Mouse (Mus musculus): ENCODE data around the gene Casp9.
A peak's percentile ranks its signal among the peaks of the same experiment; 100 is the strongest.

The Casp9 gene

DNA sequence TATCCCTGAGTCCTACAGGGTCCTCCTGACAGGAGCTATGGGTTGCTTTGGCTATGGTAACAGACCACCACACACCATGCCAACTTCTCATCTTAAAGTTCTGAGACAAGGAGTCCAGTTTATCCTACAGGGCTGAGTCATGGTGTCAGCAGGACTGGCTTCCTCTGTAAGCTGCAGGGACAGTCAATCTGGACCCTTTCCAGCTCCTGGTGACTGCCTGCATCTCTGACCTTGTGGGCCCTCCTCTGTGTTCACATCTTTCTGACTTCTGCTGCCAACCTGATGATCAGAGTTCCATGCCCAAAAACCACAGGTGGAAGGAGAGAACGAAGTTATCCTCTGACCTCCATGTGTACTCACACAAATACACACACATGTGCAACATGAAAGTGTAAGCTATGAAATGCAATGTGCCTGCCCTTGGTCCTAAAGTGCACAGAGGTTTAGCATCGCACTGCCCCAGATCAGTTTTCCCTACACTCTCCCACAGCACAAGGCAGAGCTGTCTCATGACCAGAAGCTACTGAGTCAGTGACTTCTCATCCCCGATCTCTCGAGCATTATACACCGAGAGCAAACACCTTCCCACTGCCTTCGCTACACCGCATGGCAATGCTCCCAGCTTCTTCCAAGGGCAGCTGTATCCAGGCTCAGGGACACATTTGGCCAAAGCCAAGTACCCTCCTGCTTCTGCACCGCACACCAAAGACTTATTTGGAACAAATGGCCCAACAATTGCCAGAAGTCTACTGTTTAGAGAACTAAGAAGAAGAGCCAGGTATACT lies 12.0 kb upstream of the Casp9 start:
- peak; percentile 87 for DNase-seq

DNA sequence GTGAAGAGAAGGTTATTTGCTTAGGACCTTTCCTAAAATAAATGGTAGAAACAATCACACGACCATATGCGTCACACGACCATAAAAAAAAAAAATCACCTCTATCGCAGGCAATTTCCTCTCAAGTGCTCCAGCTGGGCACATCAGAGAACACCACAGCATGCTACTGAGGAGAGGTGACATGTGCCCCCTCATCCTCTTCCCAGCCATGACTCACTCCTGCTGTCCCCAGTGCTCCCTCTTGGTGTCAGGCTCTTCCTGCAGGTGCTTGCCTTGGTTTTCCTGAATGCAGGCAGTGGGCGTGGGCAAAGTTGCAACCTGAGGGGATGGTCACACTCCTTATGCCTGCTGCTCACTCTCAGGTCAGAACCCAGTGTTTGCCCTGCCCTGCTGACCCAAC lies 8.6 kb upstream of the Casp9 start:
- DNase-seq: no peak

DNA sequence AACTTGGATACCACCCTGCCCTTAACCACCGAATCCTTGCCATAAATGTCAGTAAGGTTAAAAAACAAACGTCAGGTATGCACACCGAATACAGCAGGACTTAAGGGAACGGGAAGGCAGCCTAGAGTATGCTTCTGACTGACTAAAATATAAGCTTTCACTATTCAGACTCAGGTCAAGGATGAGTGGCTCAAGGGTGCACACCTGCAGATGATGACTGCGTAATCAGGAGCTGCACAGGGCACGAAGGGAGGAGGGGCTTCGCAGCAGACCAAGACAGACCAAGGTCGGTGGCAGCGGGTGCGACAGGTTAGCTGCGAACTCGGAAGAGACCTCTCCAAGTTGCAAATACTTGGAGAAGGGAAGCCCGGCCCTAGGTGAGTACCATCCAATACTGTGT lies 7.3 kb upstream of the Casp9 start:
- DNase-seq: peak; percentile 58

DNA sequence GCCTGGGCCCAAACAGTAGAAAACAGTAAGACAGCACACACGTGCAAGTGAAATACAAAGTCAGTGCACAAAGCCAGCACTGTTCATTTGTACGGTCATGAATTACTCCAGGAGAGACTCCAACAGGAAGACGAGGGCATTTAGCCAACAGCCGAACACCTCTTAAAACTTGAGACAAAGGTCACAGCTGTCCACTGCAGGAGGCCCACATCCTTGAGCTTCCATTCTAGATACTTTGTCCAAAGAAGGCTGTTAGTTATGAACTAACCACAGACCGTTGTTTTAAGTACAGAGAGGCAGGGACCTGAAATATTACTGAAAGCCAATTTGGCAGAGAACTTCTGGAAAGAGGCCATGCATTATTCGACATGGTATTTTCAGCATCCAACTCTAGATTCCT lies 6.4 kb upstream of the Casp9 start:
- DNase-seq: peak; percentile 70

DNA sequence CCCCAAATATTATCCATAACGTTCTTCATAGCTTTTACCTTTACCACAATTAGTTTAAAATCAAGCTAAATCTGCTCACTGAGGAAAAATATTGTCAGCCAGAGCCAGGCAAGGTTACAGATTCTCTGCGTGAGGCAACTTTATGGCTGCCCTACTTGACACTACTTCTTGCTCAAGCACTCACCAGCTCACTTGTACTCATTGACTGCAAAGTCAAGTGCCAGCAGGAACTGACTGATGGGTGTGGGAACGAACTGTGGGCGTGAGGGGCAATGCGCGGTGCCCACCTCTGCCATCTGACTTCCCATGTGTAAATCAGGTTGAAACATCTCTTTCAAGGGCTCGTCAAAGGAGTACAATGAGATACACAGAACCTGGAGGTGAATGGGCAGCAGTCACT lies 6.0 kb upstream of the Casp9 start:
- DNase-seq: peak; percentile 76

DNA sequence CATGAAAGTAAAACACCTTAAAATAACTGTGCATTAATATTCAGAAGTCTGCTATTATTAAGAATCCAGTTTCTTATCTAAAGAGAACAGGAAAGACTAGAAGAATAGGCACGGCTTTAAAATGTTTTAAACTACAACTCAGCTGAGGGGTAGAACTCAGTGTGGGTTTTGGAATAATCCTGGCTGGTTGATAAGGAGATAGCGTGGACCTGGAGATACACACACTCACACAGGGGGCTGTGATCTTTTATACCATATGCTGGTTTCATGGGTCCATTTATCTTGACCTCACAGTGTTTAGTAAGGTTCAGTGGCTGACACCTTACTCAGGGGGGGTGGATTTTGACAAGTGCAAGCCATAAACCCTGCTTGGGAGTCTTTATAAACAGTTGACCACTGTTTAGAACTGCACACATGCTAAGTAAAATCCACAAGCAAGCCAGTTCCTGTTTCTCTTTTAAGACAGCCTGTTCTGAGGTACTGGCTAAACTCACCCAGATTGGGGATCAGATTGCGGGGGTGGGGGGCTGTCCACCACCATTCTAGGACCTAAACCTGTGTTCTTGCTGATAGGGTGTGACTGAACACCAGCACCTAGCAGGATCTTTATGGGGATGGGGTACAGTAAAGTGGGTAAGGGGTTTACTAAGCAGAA lies 3.7 kb upstream of the Casp9 start:
- DNase-seq: no peak

DNA sequence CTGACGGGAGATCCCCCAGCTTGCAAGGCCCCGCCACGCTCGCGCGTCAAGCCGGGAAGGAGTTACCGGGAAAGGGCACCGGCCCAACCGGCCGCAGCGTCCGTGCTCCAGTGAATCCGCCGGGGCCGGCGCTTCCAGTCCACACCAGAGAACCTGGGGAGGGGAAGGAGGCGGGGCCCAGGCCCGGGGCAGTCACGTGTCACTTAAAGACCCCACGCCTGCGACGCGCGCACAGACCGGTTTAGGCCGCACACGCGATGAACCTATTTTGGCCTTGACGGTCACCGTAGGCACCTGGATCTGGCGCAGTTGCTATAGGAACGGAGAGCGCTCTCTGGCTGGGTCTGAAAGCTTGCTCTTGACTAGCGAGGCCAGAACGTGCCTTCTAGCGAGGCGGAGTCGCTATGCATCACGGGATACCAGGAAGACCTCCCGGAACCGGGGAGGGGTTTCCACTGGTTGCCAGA lies 2.9 kb upstream of the Casp9 start, which contains the start of gene Dnajc16:
TSS of gene Dnajc16 (minus strand) at position 408 of the 467 bp plus-strand sequence.
- peak; percentile 100 for DNase-seq

DNA sequence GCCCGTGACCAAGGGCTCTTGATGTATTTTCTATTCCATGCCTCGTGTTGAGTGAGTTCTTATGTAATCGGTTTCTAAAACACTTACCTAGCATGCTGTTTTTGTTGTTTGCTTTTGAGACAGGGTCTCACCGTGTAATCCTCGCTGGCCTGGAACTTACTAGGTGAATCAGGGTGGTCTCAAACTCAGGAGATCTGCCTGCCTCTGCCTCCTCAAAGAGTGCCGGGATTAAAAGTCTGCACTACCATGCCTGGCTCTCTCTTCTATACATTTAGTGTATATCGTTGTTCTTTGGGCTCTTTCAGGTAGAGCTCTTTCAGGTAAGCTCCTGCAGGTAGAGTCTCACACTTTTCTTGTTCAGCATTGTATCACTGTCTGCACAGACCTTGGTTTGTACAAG lies 1.9 kb upstream of the Casp9 start:
- peak; percentile 92 for DNase-seq

DNA sequence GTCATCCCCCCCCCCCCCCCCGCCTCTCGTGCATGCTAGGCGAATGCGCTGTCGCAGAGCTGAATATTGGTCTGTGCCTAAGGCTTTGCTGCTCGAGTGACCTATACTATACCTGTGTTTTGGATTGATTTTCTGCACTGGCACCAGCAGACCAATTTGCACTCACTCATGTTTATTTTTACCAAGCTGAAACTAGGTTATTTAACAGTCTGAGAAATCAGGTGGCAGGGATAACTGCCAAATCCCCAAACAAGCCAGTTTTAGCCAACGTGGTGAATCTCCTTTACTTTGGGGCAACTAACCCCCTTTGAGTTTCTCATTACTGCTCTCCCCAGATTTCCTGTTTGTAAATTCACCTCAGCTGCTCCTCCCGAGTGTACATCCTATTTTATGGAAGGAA lies 1.5 kb upstream of the Casp9 start:
- no peak for DNase-seq

DNA sequence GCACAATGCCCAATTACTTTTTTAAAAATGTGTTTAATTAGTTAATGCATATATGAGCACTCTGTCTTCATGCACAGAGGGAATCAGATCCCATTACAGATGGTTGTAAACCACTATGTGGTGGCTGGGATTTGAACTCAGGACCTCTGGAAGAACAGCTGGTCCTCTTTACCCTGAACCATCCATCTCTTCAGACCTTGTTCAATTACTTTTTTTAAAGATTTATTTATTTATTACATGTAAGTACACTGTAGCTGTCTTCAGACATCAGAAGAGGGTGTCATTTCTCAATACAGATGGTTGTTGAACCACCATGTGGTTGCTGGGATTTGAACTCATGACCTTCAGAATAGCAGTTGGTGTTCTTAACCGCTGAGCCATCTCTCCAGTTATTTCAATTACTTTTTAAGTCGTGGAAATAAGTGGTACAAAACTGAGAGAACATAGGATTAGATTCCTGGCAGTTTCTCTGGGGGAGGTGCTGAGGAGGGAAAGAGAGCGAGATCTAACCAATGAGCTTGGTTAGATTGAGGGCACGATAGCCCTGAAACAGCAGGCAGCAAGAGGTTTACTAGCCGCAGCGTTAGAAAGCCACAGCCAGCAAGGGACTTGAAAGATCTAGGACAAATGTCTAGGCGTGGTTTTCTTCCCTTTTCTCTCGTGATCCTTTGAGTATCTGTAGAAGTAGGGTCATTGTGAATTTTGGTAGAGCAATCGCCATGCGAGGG lies 694 bp upstream of the Casp9 start:
- no peak for DNase-seq

DNA sequence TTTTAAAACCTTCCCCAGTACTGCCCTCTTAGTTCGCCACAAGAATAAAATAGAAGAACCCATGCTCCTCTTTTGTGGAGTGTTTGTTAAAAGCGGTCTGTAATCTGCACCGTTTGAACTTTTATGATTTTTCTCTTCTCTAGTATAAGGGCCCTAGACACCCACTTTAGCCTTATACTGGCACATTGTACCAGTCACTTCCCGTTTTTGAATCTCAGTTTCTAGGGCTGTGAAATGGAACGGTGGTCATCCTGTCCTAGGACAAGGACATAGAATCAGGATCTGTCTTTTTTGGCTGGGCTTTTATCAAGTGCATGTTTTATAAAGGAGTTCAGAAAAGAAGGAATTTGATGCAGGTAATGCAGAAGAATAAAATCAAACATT lies 732 bp downstream of the Casp9 start:
- no peak for DNase-seq

DNA sequence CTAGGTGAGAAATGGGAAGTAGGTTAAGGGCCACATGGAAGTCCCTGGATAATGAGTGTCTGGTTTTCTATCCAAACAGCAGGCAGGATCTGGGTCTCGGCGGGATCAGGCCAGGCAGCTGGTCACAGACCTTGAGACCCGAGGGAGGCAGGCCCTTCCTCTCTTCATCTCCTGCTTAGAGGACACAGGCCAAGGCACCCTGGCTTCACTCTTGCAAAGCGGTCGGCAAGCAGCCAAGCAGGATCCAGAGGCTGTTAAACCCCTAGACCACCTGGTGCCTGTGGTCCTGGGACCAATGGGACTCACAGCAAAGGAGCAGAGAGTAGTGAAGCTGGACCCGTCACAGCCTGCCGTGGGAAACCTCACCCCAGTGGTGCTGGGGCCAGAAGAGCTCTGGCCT lies 2.9 kb downstream of the Casp9 start:
- peak; percentile 90 for DNase-seq

DNA sequence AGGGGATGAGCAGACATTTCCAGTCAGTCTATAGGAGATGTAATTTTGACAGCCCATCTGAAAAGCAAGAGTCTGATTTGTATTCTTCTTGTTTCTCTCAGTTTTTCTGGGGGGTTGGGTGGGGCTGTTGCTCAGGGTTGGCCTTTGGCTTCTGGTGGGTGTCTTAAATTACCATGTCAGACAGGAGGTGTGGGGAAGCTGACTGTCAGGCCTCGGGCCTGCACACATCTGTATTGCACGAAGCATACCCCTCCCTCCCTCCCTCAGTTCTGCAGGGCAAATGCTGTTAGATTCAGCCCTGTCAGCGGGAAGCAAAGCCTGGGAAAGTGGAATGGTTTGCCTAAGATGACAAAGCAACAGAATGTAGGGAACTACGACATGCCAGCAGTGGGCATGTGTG lies 3.5 kb downstream of the Casp9 start:
- DNase-seq: peak; percentile 91

DNA sequence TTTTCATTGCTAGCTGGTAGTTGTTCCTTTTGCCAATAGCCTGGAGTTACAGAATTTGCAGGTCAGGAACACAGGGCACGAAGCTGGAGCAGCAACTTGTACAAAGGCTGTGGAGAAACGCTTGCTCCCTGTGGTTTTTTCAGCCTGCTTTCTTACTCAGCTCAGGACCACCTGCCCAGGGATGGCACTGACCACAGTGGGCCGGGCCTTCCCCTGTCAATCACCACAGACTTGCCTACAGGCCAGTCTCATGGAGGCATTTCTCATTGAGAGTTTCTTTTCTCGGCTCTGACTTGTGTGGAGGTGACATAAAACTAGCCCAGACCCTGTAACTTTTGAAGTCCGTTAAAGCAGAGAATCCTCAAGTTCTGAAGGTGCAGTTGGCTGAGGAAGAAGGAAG lies 4.1 kb downstream of the Casp9 start:
- DNase-seq: peak; percentile 86

DNA sequence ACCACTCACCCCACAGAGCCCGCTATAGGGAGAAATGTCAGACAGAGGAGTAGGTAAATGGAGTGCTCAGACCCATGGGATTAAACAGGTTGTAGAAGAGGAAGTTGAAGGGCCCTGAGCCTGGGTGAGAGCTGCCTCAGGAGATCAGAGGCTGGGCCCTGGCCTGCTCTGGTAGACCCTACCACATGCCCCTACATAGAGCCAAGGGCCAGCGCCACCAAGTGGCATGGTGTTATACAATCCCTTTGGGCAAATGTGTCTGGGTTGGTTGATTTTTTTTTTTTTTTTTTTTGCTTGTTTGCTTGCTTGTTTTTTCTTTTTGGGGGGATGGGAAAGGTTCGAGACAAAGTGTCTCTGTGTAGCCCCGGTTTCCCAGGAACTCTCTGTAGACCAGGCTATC lies 10.7 kb downstream of the Casp9 start:
- no peak for DNase-seq

DNA sequence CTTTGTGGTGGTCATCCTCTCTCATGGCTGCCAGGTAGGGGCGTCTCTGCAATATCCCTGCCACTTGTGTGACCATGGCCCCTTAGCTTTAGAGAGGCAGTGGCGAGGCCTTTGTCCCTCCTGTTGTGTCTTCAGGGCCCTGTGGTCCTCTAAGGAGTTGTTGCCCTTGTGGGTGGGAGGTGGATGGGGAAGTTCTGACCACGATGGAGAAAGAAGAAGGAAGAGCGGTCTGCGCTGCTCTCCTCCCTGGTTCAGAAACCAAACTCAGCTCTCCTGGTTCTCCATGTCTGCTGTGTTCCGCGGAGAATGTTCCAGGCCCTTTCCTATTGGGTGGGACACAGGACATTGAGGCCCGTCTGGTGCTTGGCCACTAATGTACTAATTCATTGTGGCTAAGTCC lies 12.5 kb downstream of the Casp9 start:
- DNase-seq: peak; percentile 85

DNA sequence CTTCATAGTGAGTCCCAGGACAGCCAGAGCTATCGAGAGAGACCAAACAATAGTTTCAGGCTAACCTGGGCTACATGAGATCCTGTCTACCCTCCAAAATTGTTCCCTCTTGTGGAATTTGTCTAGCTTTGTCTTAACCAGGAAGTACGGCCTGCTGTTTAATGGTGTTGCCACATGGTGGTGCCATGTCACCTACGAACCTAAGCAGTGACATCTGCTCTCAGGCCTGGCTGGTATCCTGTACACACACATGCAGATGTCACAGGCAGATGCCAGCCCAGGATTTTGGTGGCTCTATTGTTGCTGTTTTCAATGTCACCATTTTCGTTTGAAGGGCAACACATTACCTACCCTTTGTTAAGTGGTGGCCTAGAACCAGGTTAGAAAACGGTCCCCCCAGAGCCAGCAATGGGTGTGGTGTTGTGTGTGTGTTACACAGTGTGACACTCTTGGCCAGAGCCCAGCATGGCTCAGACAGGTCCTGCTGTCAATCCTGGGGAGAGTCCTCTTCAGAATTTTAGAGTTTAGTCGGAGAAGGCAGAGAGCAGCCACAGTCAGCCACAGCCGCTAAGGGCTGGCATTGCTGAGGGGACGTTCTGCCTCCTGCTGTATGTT lies 16.5 kb downstream of the Casp9 start:
- peak; percentile 85 for DNase-seq

DNA sequence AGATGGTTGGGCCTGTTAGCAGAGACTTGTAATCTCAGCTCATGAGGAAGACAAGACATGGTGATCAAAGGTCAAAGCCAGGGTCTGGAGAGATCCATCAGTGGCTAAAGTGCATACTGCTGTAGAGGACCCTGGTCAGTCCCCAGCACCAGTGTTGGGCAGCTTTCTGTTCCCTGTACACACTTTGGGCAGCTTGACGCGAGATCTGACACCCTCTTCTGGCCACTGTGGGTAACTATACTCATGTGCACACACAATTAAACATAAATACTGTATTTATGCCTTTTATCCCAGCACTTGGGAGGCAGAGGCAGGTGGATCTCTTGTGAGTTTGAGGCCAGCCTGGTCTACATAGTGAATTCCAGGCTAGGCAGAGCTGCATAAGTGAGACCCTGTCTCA lies 17.6 kb downstream of the Casp9 start:
- DNase-seq: peak; percentile 74

DNA sequence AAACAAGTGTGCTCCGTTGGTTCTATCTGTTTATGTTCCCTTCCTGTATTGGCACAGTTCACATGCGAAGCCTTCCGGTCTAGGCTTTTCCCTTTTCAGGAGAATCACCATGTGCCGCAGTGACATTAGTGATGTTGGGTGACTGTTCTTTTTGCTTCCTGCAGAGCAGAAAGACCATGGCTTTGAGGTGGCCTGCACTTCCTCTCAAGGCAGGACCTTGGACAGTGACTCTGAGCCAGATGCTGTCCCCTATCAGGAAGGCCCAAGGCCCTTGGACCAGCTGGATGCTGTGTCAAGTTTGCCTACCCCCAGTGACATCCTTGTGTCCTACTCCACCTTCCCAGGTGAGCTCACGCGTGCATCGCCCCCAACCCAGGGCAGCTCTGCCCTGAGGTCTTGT lies 18.0 kb downstream of the Casp9 start:
- DNase-seq: peak; percentile 85

DNA sequence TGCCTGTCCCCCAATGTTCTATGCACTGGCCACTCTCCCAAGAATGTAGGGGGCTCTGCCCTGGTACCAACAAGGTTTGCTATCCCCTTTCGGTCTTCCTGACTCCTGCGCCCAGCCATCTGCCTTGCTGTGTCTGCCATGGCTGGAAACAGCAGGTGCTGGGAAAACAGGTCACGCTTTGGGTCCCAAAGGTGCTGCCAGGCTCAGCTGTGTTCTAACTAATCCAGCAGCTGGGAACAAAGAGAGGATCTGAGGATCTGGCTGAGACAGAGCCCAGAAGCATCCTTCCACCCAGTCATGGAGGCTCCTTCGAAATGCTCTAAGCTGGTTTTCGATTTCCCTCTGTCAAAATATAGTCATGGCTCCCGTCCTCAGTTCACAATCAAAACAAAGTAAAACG lies 22.9 kb downstream of the Casp9 start:
- DNase-seq: peak; percentile 12

DNA sequence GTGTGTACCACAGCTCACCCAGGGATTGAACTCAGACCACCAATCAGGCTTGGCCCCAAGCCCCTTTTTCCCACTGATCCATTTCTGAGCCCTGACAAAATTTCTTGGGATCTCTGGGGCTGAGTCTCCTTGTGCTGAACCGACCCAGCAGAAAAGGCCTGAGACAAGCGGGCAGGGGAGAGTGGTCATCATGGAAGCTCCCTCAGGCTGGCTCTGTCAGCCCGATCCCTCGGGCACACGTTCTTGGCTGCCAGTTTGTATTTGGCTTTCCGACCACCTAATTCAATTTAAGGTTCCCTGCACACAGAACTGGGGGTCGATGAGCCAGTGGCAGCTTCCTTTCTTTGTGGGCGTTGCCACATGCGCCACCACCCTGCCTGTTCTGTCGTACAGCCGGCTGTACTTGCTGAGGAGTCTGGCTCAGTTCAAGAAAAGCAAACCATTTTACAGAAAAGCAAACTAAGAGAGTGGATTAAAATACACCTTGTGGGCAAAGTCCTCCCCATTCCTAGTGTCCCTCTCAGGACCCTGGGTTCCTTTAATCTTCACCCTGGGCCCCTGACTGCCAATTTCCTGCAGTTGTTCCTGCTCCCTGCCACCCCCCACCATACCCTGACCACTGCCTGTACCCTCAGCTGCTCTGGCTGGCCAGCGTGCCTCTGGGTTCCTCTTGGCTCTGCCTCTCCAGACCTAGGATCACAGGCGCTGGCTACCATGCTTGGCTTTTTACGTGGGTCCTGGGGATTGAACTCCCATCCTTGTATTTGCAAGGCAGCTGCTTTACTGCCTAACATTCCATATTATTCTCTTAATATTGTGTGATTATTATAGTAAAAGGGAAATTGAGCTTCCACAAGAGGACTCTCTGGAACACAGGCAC lies 23.6 kb downstream of the Casp9 start:
- peak; percentile 78 for DNase-seq

DNA sequence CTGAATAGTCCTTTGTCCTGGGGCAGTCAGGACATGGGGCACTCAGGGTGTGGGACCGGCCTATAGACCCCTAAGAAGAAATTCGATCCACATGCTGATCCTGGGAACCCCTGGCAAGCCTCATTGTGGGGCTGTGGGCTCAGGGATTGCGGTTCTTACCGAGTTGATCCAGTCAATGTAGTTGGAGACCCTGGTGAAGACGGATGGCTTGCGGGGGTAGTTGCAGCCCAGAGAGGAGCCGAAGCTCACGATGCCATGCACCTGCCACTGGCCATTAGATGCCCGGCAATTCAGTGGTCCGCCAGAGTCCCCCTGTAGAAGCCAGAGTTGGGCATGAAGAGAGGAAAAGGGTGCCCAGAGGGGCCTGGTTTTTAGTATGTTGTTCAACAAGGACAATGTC lies 24.3 kb downstream of the Casp9 start:
- DNase-seq: peak; percentile 69

Data from heart, adult 11 months (tissue).